Comparison of ENCODE assay signal across 25 mouse cellular contexts in the genomic region with DNA sequence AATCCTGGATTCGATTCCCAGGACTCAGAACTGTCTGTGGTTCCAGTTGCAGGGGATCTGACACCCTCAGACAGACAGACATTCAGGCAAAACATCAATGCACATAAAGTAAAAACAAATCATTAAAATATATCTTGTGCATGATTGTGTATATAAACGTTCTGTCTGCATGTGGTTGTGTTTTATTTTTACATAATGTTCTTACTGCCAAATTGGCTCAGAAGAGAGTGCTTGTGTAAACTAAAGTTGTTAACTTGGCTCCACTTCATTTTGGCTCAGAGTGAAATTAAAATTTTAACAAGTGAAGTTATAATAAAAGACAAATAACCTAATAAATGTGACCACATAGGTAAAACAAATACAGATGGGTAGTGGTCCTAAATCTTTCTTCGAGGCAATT. TPM values are rescaled to one million over a fixed set of nuclear protein-coding genes. Genes with fewer than 3 reads are reported as not detected.
"Had no signal": no experiment of that assay in that cellular context is flagged by ENCODE, and none has a peak within 500 bp of the region (broad histone marks: within the 10 kb centered on the region; RNA-seq: fewer than 3 reads in every experiment).

No protein-coding gene starts in this region.

- ATAC-seq: liver, embryonic 12.5 days; midbrain, embryonic 16.5 days had no signal

- H3K4me3 ChIP-seq: liver, embryonic 12.5 days; midbrain, embryonic 10.5 days; midbrain, embryonic 12.5 days; myocyte; neural tube, embryonic 13.5 days; neural tube, embryonic 15.5 days had no signal

- H3K27me3 ChIP-seq: liver, embryonic 12.5 days; midbrain, embryonic 12.5 days; neural tube, embryonic 13.5 days; neural tube, embryonic 15.5 days had no signal

- H3K4me2 ChIP-seq: liver, embryonic 12.5 days; midbrain, embryonic 12.5 days; neural tube, embryonic 13.5 days; neural tube, embryonic 15.5 days had no signal

- H3K9ac ChIP-seq: liver, embryonic 12.5 days; liver, embryonic 14.5 days; midbrain, embryonic 12.5 days; neural tube, embryonic 13.5 days; neural tube, embryonic 15.5 days had no signal

- DNase-seq: lung, adult 18-20 months; lung, postnatal 10 days; lung, postnatal 36 days; midbrain, embryonic 14.5 days; retina, postnatal 1 day; right cerebral cortex, adult 18-20 months; right cerebral cortex, postnatal 25 days; right cerebral cortex, postnatal 4 days; spleen, adult 18-20 months; thymus, adult 18-20 months; thymus, postnatal 14 days; thymus, postnatal 36 days had no signal

- H3K36me3 ChIP-seq: liver, embryonic 12.5 days; midbrain, embryonic 10.5 days; midbrain, embryonic 12.5 days; neural tube, embryonic 13.5 days; neural tube, embryonic 15.5 days had no signal

- H3K27ac ChIP-seq: liver, embryonic 12.5 days; liver, embryonic 14.5 days; midbrain, embryonic 10.5 days; midbrain, embryonic 12.5 days; neural tube, embryonic 13.5 days; neural tube, embryonic 15.5 days had no signal

- H3K9me3 ChIP-seq: liver, embryonic 12.5 days; midbrain, embryonic 10.5 days; midbrain, embryonic 12.5 days; neural tube, embryonic 13.5 days; neural tube, embryonic 15.5 days had no signal

- H3K4me1 ChIP-seq: liver, embryonic 12.5 days; midbrain, embryonic 10.5 days; midbrain, embryonic 12.5 days; neural tube, embryonic 13.5 days; neural tube, embryonic 15.5 days had no signal

RNA-seq across cellular contexts. Expression of a gene that starts 44.8 kb away (rescaled TPM):
- polyA plus RNA-seq: liver, embryonic 12.5 days; liver, embryonic 14.5 days; liver, embryonic 16.5 days; midbrain, embryonic 10.5 days; midbrain, embryonic 12.5 days; midbrain, embryonic 14.5 days; midbrain, embryonic 16.5 days; myocyte; neural tube, embryonic 11.5 days; neural tube, embryonic 13.5 days; neural tube, embryonic 15.5 days; small intestine, adult 2 months; stomach, embryonic 14.5 days; thymus, postnatal 0 days had no signal

RNA-seq across cellular contexts. Expression of a gene that starts 48.1 kb away (rescaled TPM):
- polyA plus RNA-seq: neural tube, embryonic 13.5 days had no signal

RNA-seq across cellular contexts. Expression of a gene that starts 49.2 kb away (rescaled TPM):
- polyA plus RNA-seq: liver, embryonic 12.5 days; liver, embryonic 14.5 days; liver, embryonic 16.5 days; midbrain, embryonic 10.5 days; midbrain, embryonic 12.5 days; midbrain, embryonic 14.5 days; midbrain, embryonic 16.5 days; myocyte; neural tube, embryonic 11.5 days; neural tube, embryonic 13.5 days; neural tube, embryonic 15.5 days; small intestine, adult 2 months; stomach, embryonic 14.5 days; thymus, postnatal 0 days had no signal
